Mouse (Mus musculus): ENCODE results near the gene Eif4a2.

Gene Eif4a2

DNA sequence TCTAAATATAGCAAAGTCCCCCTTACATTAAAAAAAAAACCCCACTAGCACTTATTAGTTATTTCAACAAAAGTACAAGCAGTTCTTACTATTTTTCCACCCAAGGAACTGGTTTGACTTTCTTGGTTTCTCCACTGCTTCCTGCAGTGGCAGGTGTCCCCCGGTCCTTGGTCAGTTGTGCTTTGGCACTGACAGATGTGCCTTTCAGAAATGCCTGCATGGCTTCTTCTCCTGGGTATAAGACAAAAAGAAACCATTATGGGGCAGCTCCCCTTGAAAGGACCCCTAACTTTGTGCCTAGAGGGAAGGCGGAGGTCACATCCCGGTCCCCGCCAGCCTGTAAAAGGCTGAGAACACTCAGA is 20.0 kb downstream of the Eif4a2 start:
- in situ Hi-C loops (cut with MboI; ENCODE audit: low pct_unique_long_range_greater_than_20kb in 1 of 2, low sequenced_read_pairs in 2 of 2, unreplicated experiment in 1 of 2) = no loop called here

- in situ Hi-C loops (cut with MboI; ENCODE audit: low pct_unique_long_range_greater_than_20kb in 1 of 2, low sequenced_read_pairs in 2 of 2, unreplicated experiment in 1 of 2) = no loop called here
Measured at GRCm38 (mm10) chr16:23127673-23128375, 20.6 kb downstream of the Eif4a2 start, which contains the start of gene Rfc4. TSS of gene Rfc4 (minus strand) at chr16:23127737.

GRCm38 (mm10) chr16:23130303-23130702 is 23.1 kb downstream of the Eif4a2 start:
- in situ Hi-C loops (cut with MboI; ENCODE audit: low pct_unique_long_range_greater_than_20kb in 1 of 2, low sequenced_read_pairs in 2 of 2, unreplicated experiment in 1 of 2) = loop anchor here in 1 of 2 experiments (5.0 kb wide), 1 partner anchor 43 kb away; no protein-coding TSS in a partner anchor

DNA sequence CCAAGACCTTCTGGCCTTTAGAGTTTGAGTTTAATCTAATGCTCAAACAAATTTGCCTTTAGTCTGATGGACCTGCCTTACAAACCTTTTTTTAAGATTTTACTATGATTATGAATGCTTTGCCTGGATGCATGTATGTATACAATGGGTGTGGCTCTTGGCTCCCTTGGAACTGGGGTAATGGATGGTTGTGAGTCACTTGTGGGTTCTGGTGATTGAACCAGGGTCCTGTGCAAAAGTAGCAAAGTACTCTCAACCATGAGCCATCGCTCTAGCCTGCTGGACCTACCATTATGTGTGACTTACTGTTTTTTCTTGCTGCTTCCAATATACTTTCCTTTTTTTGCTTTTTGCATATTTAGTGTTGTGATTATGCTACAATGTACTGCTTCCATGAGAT is 25.1 kb downstream of the Eif4a2 start:
- in situ Hi-C loops (cut with MboI; ENCODE audit: low pct_unique_long_range_greater_than_20kb in 1 of 2, low sequenced_read_pairs in 2 of 2, unreplicated experiment in 1 of 2) = loop anchor here in 1 of 2 experiments (5.0 kb wide), 1 partner anchor 45 kb away; no protein-coding TSS in a partner anchor

GRCm38 (mm10) chr16:23135421-23136149 is 28.3 kb downstream of the Eif4a2 start:
- in situ Hi-C loops (cut with MboI; ENCODE audit: low pct_unique_long_range_greater_than_20kb in 1 of 2, low sequenced_read_pairs in 2 of 2, unreplicated experiment in 1 of 2) = no loop called here

DNA sequence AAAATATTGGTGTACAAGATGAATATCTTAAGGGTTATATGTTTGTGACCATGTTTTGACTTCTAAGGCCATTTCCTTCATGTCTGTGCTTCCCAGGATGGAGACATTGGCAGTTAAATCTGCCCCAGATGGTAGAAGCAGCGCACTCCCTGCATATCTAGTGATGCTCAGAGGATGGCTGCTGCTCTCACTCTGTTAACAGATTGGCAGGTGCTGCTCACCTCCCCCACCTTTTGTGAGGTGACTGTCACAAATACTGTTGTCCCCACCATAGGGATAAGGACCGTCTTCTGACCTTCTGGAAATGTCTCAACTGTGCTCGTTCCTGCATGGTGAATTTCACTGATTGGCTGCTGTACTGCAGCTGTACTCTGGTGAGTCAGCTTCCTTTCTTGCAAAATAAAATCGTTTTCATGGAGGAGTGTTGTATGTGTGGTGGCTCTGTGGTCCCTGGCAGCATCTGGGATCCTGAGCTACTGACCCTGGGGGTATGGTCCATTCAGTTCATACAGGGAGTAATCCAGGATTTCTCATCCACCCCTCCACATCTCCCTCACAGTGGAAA is 29.2 kb downstream of the Eif4a2 start:
- in situ Hi-C loops (cut with MboI; ENCODE audit: low pct_unique_long_range_greater_than_20kb in 1 of 2, low sequenced_read_pairs in 2 of 2, unreplicated experiment in 1 of 2) = no loop called here

DNA sequence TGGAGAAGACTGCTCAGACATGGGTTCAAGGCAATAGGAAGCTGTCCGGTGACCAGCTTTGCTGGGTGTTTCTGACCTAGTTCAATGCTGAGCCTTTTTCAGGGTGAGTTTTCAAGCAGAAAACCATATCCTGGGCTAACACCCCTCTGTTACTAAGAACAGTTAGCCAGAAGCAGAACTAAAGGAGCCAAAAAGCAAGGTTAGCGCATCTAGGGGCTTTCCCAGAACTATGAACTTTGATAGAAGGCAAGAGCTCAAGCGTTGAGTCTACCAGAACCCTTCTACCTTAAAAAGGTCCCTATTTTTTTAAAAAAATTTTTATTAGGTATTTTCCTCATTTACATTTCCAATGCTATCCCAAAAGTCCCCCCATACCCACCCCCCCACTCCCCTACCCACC is 33.7 kb downstream of the Eif4a2 start:
- in situ Hi-C loops (cut with MboI; ENCODE audit: low pct_unique_long_range_greater_than_20kb in 1 of 2, low sequenced_read_pairs in 2 of 2, unreplicated experiment in 1 of 2) = no loop called here

- in situ Hi-C loops (cut with MboI; ENCODE audit: low pct_unique_long_range_greater_than_20kb in 1 of 2, low sequenced_read_pairs in 2 of 2, unreplicated experiment in 1 of 2) = no loop called here
Measured at GRCm38 (mm10) chr16:23144326-23144725, 37.1 kb downstream of the Eif4a2 start.

- in situ Hi-C loops (cut with MboI; ENCODE audit: low pct_unique_long_range_greater_than_20kb in 1 of 2, low sequenced_read_pairs in 2 of 2, unreplicated experiment in 1 of 2) = no loop called here
Measured at GRCm38 (mm10) chr16:23145211-23145610, 38.0 kb downstream of the Eif4a2 start.

- in situ Hi-C loops (cut with MboI; ENCODE audit: low pct_unique_long_range_greater_than_20kb in 1 of 2, low sequenced_read_pairs in 2 of 2, unreplicated experiment in 1 of 2) = no loop called here
Measured at GRCm38 (mm10) chr16:23146280-23146679, 39.0 kb downstream of the Eif4a2 start, which contains the start of gene Adipoq. TSS of gene Adipoq (plus strand) at chr16:23146536.

GRCm38 (mm10) chr16:23148936-23149335 is 41.7 kb downstream of the Eif4a2 start:
- in situ Hi-C loops (cut with MboI; ENCODE audit: low pct_unique_long_range_greater_than_20kb in 1 of 2, low sequenced_read_pairs in 2 of 2, unreplicated experiment in 1 of 2) = no loop called here

- in situ Hi-C loops (cut with MboI; ENCODE audit: low pct_unique_long_range_greater_than_20kb in 1 of 2, low sequenced_read_pairs in 2 of 2, unreplicated experiment in 1 of 2) = no loop called here
Measured at GRCm38 (mm10) chr16:23149396-23149795, 42.2 kb downstream of the Eif4a2 start.

GRCm38 (mm10) chr16:23151423-23151822 is 44.2 kb downstream of the Eif4a2 start:
- in situ Hi-C loops (cut with MboI; ENCODE audit: low pct_unique_long_range_greater_than_20kb in 1 of 2, low sequenced_read_pairs in 2 of 2, unreplicated experiment in 1 of 2) = loop anchor here in 1 of 2 experiments (25.0 kb wide), 1 partner anchor 236 kb away; no protein-coding TSS in a partner anchor

GRCm38 (mm10) chr16:23154261-23154660 is 47.0 kb downstream of the Eif4a2 start:
- in situ Hi-C loops (cut with MboI; ENCODE audit: low pct_unique_long_range_greater_than_20kb in 1 of 2, low sequenced_read_pairs in 2 of 2, unreplicated experiment in 1 of 2) = loop anchor here in 1 of 2 experiments (25.0 kb wide), 1 partner anchor 233 kb away; no protein-coding TSS in a partner anchor

- in situ Hi-C loops (cut with MboI; ENCODE audit: low pct_unique_long_range_greater_than_20kb in 1 of 2, low sequenced_read_pairs in 2 of 2, unreplicated experiment in 1 of 2) = loop anchor here in 1 of 2 experiments (25.0 kb wide), 1 partner anchor 230 kb away; no protein-coding TSS in a partner anchor
Measured at GRCm38 (mm10) chr16:23157013-23157412, 49.8 kb downstream of the Eif4a2 start.

DNA sequence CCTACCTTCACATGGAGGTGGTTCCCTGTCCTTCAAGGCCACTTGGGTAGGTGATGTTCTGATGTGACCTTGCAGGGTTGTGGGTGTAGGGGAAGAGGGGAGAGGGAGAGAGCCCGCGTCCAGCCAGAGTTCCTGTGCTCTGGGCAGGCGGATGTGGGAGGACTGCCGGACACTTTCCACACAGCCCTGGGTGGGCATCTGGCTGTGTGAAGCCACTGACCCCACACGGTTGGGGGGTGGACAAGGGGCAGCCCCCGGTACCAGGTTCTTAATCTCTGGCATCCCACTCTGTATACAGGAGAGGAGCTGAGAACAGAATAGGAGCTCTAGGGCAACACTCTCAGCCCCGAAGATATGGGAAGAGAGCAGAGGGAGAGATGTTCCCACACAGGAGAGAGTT is 51.0 kb downstream of the Eif4a2 start:
- in situ Hi-C loops (cut with MboI; ENCODE audit: low pct_unique_long_range_greater_than_20kb in 1 of 2, low sequenced_read_pairs in 2 of 2, unreplicated experiment in 1 of 2) = loop anchor here in 1 of 2 experiments (25.0 kb wide), 1 partner anchor 229 kb away; no protein-coding TSS in a partner anchor

- in situ Hi-C loops (cut with MboI; ENCODE audit: low pct_unique_long_range_greater_than_20kb in 1 of 2, low sequenced_read_pairs in 2 of 2, unreplicated experiment in 1 of 2) = loop anchor here in 1 of 2 experiments (25.0 kb wide), 1 partner anchor 228 kb away; no protein-coding TSS in a partner anchor
Measured at GRCm38 (mm10) chr16:23158957-23159356, 51.7 kb downstream of the Eif4a2 start.

DNA sequence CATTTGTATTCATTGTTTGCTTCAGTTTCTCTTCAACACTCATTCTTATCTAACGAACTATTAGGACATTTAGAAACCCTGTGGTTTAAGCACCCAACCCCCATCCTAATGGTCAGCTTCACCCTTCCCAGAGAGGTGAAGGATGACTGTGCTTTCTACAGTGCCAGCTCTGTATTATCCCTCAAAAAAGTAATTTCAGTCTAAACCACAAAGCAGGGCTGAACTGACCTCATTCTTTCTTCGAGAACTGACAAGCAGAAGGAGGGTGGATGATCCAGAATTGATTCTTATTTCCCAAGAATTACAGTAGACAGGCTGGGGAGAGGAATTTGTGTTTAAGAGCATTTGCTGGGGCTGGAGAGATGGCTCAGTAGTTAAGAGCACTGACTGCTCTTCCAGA is 52.5 kb downstream of the Eif4a2 start:
- in situ Hi-C loops (cut with MboI; ENCODE audit: low pct_unique_long_range_greater_than_20kb in 1 of 2, low sequenced_read_pairs in 2 of 2, unreplicated experiment in 1 of 2) = loop anchor here in 1 of 2 experiments (25.0 kb wide), 1 partner anchor 228 kb away; no protein-coding TSS in a partner anchor

- in situ Hi-C loops (cut with MboI; ENCODE audit: low pct_unique_long_range_greater_than_20kb in 1 of 2, low sequenced_read_pairs in 2 of 2, unreplicated experiment in 1 of 2) = loop anchor here in 1 of 2 experiments (25.0 kb wide), 1 partner anchor 225 kb away; no protein-coding TSS in a partner anchor
Measured at GRCm38 (mm10) chr16:23162116-23162515, 54.9 kb downstream of the Eif4a2 start.
